Mouse (Mus musculus) E14TG2a.4 (cell line): Measurements from ENCODE around the gene Ado.

Source experiments
- H3K27me3 ChIP-seq: 2 replicates; pipeline ENCODE4 v1.6.1; 2014; ENCODE audit warnings: low read length, control low read depth; ENCODE audit not compliant: insufficient read depth
- H3K36me3 ChIP-seq: 2 replicates; pipeline ENCODE4 v1.6.1; 2014; ENCODE audit warnings: low read length, control low read depth; ENCODE audit not compliant: insufficient read depth
- H3K4me1 ChIP-seq: replicated peaks from 2 replicates; pipeline ENCODE4 v1.6.1; 2014; ENCODE audit warnings: low read depth, low read length, control low read depth
- H3K4me3 ChIP-seq: replicated peaks from 2 replicates; pipeline ENCODE4 v1.5.1; 2014; ENCODE audit warnings: mild to moderate bottlenecking, low read length
- H3K9me3 ChIP-seq: 2 replicates; pipeline ENCODE4 v1.6.1; 2014; ENCODE audit warnings: low read length, control low read depth
- CTCF ChIP-seq: conservative IDR thresholded peaks from 2 replicates; pipeline ENCODE4 v1.5.1; 2014; ENCODE audit warnings: low read length
- NANOG ChIP-seq: IDR thresholded peaks from 2 replicates; pipeline ENCODE4 v1.6.1; 2014; ENCODE audit warnings: borderline replicate concordance, low read length, mixed read lengths
- POU5F1 ChIP-seq: IDR thresholded peaks from 2 replicates; pipeline ENCODE4 v1.6.1; 2014; ENCODE audit warnings: low read length, borderline replicate concordance

The Ado gene

GRCm38 (mm10) chr10:67538585-67539400 is 10.0 kb downstream of the Ado start:
- H3K36me3 ChIP-seq: peaks cover 4% of the 10 kb centered on the region; the same call in 1 of the 2 replicates
- H3K4me3 ChIP-seq: peak overlapping the region; percentile 86
- no peak for TF ChIP-seq POU5F1
- no peaks in the 10 kb centered on the region for H3K9me3 ChIP-seq
- peaks cover 52% of the 10 kb centered on the region for H3K4me1 ChIP-seq
- H3K27me3 ChIP-seq: peaks cover 78% of the 10 kb centered on the region

GRCm38 (mm10) chr10:67538106-67538505 is 10.6 kb downstream of the Ado start:
- H3K27me3 ChIP-seq: peaks cover 85% of the 10 kb centered on the region
- H3K4me3 ChIP-seq: peak overlapping the region; percentile 86
- no peaks in the 10 kb centered on the region for H3K9me3 ChIP-seq
- TF ChIP-seq POU5F1: no peak
- H3K36me3 ChIP-seq: peaks cover 4% of the 10 kb centered on the region; the same call in 1 of the 2 replicates
- peaks cover 52% of the 10 kb centered on the region for H3K4me1 ChIP-seq

GRCm38 (mm10) chr10:67537151-67537994 is 11.4 kb downstream of the Ado start:
- Histone ChIP-seq H3K9me3 (no peaks in the 10 kb centered on the region), H3K27me3 (peaks cover 90% of the 10 kb centered on the region), H3K4me3 (peak overlapping the region; percentile 86), H3K4me1 (peaks cover 52% of the 10 kb centered on the region), H3K36me3 (peaks cover 3% of the 10 kb centered on the region; the same call in 1 of the 2 replicates)
- TF ChIP-seq POU5F1 (peak; percentile 60; the same call in 1 of the 2 replicates), CTCF (no peak), NANOG (no peak)

- Histone ChIP-seq H3K36me3 (no peaks in the 10 kb centered on the region), H3K4me3 (peak overlapping the region; percentile 86), H3K9me3 (no peaks in the 10 kb centered on the region), H3K27me3 (peaks cover 93% of the 10 kb centered on the region), H3K4me1 (peaks cover 52% of the 10 kb centered on the region)
- TF ChIP-seq CTCF: no peak
- no peak for TF ChIP-seq POU5F1
- TF ChIP-seq NANOG: no peak
Measured at GRCm38 (mm10) chr10:67536621-67537141, 12.1 kb downstream of the Ado start.

GRCm38 (mm10) chr10:67535972-67536371 is 12.8 kb downstream of the Ado start:
- no peak for TF ChIP-seq NANOG
- TF ChIP-seq POU5F1: no peak
- TF ChIP-seq CTCF: no peak
- peaks cover 48% of the 10 kb centered on the region for H3K4me1 ChIP-seq
- peaks cover 96% of the 10 kb centered on the region for H3K27me3 ChIP-seq
- H3K36me3 ChIP-seq: no peaks in the 10 kb centered on the region
- peak overlapping the region; percentile 86 for H3K4me3 ChIP-seq
- no peaks in the 10 kb centered on the region for H3K9me3 ChIP-seq

GRCm38 (mm10) chr10:67535256-67535655 is 13.5 kb downstream of the Ado start, which contains the start of gene Egr2:
Egr2 (plus strand) TSS chr10:67535475.
- no peaks in the 10 kb centered on the region for H3K9me3 ChIP-seq
- H3K36me3 ChIP-seq: no peaks in the 10 kb centered on the region
- H3K4me3 ChIP-seq: peak within 1 kb of the TSS; percentile 86
- H3K27me3 ChIP-seq: peaks cover 96% of the 10 kb centered on the region
- TF ChIP-seq NANOG (no peak), CTCF (no peak), POU5F1 (no peak)
- peaks cover 41% of the 10 kb centered on the region for H3K4me1 ChIP-seq

- Histone ChIP-seq H3K36me3 (no peaks in the 10 kb centered on the region), H3K4me3 (no peak overlapping the region), H3K9me3 (no peaks in the 10 kb centered on the region), H3K27me3 (peaks cover 67% of the 10 kb centered on the region), H3K4me1 (peaks cover 9% of the 10 kb centered on the region)
- no peak for TF ChIP-seq CTCF
- no peak for TF ChIP-seq NANOG
- TF ChIP-seq POU5F1: no peak
Measured at GRCm38 (mm10) chr10:67529769-67530168, 19.0 kb downstream of the Ado start.

GRCm38 (mm10) chr10:67526435-67526834 is 22.3 kb downstream of the Ado start:
- peaks cover 5% of the 10 kb centered on the region; the same call in 1 of the 2 replicates for H3K4me1 ChIP-seq
- H3K27me3 ChIP-seq: peaks cover 33% of the 10 kb centered on the region
- H3K9me3 ChIP-seq: no peaks in the 10 kb centered on the region
- no peaks in the 10 kb centered on the region for H3K36me3 ChIP-seq
- no peak for TF ChIP-seq NANOG
- no peak for TF ChIP-seq CTCF
- TF ChIP-seq POU5F1: no peak
- no peak overlapping the region for H3K4me3 ChIP-seq
